Mouse (Mus musculus): ENCODE data around the gene Oit1.
A peak's percentile ranks its signal among the peaks of the same experiment; 100 is the strongest.

Gene Oit1

GRCm38 (mm10) chr14:8378685-8379313 lies at the start of gene Oit1:
Gene Oit1 (minus strand): TSS chr14:8378754.
- DNase-seq (ENCODE audit: low spot score in 2 of 2): peak; percentile 21 to 41

GRCm38 (mm10) chr14:8422833-8423232 lies 44.3 kb upstream of the Oit1 start:
- DNase-seq (ENCODE audit: low spot score in 2 of 2): no peak

- no peak for DNase-seq (ENCODE audit: low spot score in 2 of 2)
Observed at GRCm38 (mm10) chr14:8421199-8421787, 42.7 kb upstream of the Oit1 start.

- no peak for DNase-seq (ENCODE audit: low spot score in 2 of 2)
Observed at GRCm38 (mm10) chr14:8418610-8419009, 40.1 kb upstream of the Oit1 start.

GRCm38 (mm10) chr14:8405946-8406345 lies 27.4 kb upstream of the Oit1 start:
- DNase-seq (ENCODE audit: low spot score in 2 of 2): no peak

GRCm38 (mm10) chr14:8403310-8403709 lies 24.8 kb upstream of the Oit1 start:
- no peak for DNase-seq (ENCODE audit: low spot score in 2 of 2)

- DNase-seq (ENCODE audit: low spot score in 2 of 2): no peak
Observed at GRCm38 (mm10) chr14:8398507-8398906, 20.0 kb upstream of the Oit1 start.

- DNase-seq (ENCODE audit: low spot score in 2 of 2): no peak
Observed at GRCm38 (mm10) chr14:8395690-8396287, 17.2 kb upstream of the Oit1 start.

GRCm38 (mm10) chr14:8392181-8392825 lies 13.7 kb upstream of the Oit1 start:
- no peak for DNase-seq (ENCODE audit: low spot score in 2 of 2)

- DNase-seq (ENCODE audit: low spot score in 2 of 2): no peak
Observed at GRCm38 (mm10) chr14:8369394-8369793, 9.2 kb downstream of the Oit1 start.

- no peak for DNase-seq (ENCODE audit: low spot score in 2 of 2)
Observed at GRCm38 (mm10) chr14:8368900-8369299, 9.7 kb downstream of the Oit1 start.

- DNase-seq (ENCODE audit: low spot score in 2 of 2): no peak
Observed at GRCm38 (mm10) chr14:8367727-8368520, 10.6 kb downstream of the Oit1 start.

- peak in 1 of 2 experiments; percentile 15 for DNase-seq (ENCODE audit: low spot score in 2 of 2)
Observed at GRCm38 (mm10) chr14:8367121-8367520, 11.4 kb downstream of the Oit1 start.

- DNase-seq (ENCODE audit: low spot score in 2 of 2): no peak
Observed at GRCm38 (mm10) chr14:8365833-8366232, 12.7 kb downstream of the Oit1 start.

- DNase-seq (ENCODE audit: low spot score in 2 of 2): peak; percentile 60 to 71
Observed at GRCm38 (mm10) chr14:8356836-8357235, 21.7 kb downstream of the Oit1 start.

- peak; percentile 62 to 67 for DNase-seq (ENCODE audit: low spot score in 2 of 2)
Observed at GRCm38 (mm10) chr14:8355999-8356501, 22.5 kb downstream of the Oit1 start.

GRCm38 (mm10) chr14:8348927-8349326 lies 29.6 kb downstream of the Oit1 start:
- DNase-seq (ENCODE audit: low spot score in 2 of 2): no peak

GRCm38 (mm10) chr14:8346255-8346997 lies 32.1 kb downstream of the Oit1 start:
- DNase-seq (ENCODE audit: low spot score in 2 of 2): peak; percentile 76 to 83

GRCm38 (mm10) chr14:8345566-8345965 lies 33.0 kb downstream of the Oit1 start:
- no peak for DNase-seq (ENCODE audit: low spot score in 2 of 2)

GRCm38 (mm10) chr14:8342509-8343106 lies 35.9 kb downstream of the Oit1 start:
- DNase-seq (ENCODE audit: low spot score in 2 of 2): no peak

- no peak for DNase-seq (ENCODE audit: low spot score in 2 of 2)
Observed at GRCm38 (mm10) chr14:8340226-8340625, 38.3 kb downstream of the Oit1 start.

Measured in urinary bladder, postnatal 36 days (tissue).